Mouse (Mus musculus): ENCODE results near the gene Fancf.
A peak's percentile ranks its signal among the peaks of the same experiment; 100 is the strongest.

GRCm38 (mm10) chr7:51879136-51879723 is 17.2 kb upstream of the Fancf start:
- TF ChIP-seq POLR2AphosphoS2 (IDR thresholded peaks at IDR 0.05; ENCODE audit: insufficient read length, low read depth), result no peak
- TF ChIP-seq REST (IDR thresholded peaks at IDR 0.05; ENCODE audit: insufficient read depth, insufficient read length), result no peak
- TF ChIP-seq USF1 (IDR thresholded peaks at IDR 0.05; ENCODE audit: low read depth), result no peak
- no peak for TF ChIP-seq POLR2A (IDR thresholded peaks at IDR 0.05; ENCODE audit: insufficient read length, low read depth)
- TF ChIP-seq MYOG (IDR thresholded peaks at IDR 0.05; ENCODE audit: control insufficient read depth in 1 of 3, insufficient read depth in 1 of 3, insufficient read length in 2 of 3, low read depth in 2 of 3), result peak in 2 of 3 experiments; percentile 62 to 71
- no peak for TF ChIP-seq E2F4 (IDR thresholded peaks at IDR 0.05; ENCODE audit: insufficient read depth)
- TF ChIP-seq MAX (IDR thresholded peaks at IDR 0.05; ENCODE audit: low read depth), result no peak
- TF ChIP-seq CEBPB (IDR thresholded peaks at IDR 0.05; ENCODE audit: insufficient read depth, poor library complexity, severe bottlenecking), result peak; percentile 64
- peak in 2 of 3 experiments; percentile 56 to 76 for TF ChIP-seq MYOD1 (IDR thresholded peaks at IDR 0.05; ENCODE audit: control insufficient read depth in 1 of 3, insufficient read length in 2 of 3, low read depth in 2 of 3)
- TF ChIP-seq SRF (IDR thresholded peaks at IDR 0.05; ENCODE audit: control insufficient read depth, insufficient read length, low read depth), result no peak
- TF ChIP-seq TCF12 (IDR thresholded peaks at IDR 0.05; ENCODE audit: insufficient read depth, poor library complexity, severe bottlenecking), result no peak
